Mouse (Mus musculus): ENCODE results near the gene Kif12. TPM values are rescaled to one million over a fixed set of nuclear protein-coding genes. Genes with fewer than 3 reads are reported as not detected.

Kif12 gene
- polyA plus RNA-seq, 1 experiment from 2014 or later, result 31.6 TPM

Other genes starting within 250 kb of the Kif12 start
- 17.0 and 21.2 TPM in 2 replicates for gene Zfp618, start 206.6 kb downstream of the Kif12 start, polyA plus RNA-seq (2015; fragmentation: Nextera tagmentation; extraction: Ambion mirVana)
- gene Ambp, start 17.3 kb downstream of the Kif12 start, polyA plus RNA-seq (2015; fragmentation: Nextera tagmentation; extraction: Ambion mirVana), result 156 and 167 TPM in 2 replicates
- 17.4 and 18.6 TPM in 2 replicates for gene Col27a1, start 41.9 kb upstream of the Kif12 start, polyA plus RNA-seq (2015; fragmentation: Nextera tagmentation; extraction: Ambion mirVana)
- gene Orm1, start 172.4 kb upstream of the Kif12 start, polyA plus RNA-seq (2015; fragmentation: Nextera tagmentation; extraction: Ambion mirVana), result 0.18 TPM in 1 of 2 replicates, not detected in the other
- not detected in 2 replicates for gene Orm3, start 184.0 kb upstream of the Kif12 start, polyA plus RNA-seq (2015; fragmentation: Nextera tagmentation; extraction: Ambion mirVana)
- not detected in 2 replicates for gene Orm2, start 190.3 kb upstream of the Kif12 start, polyA plus RNA-seq (2015; fragmentation: Nextera tagmentation; extraction: Ambion mirVana)
- gene Akna, start 231.2 kb upstream of the Kif12 start, polyA plus RNA-seq (2015; fragmentation: Nextera tagmentation; extraction: Ambion mirVana), result 6.7 and 7.0 TPM in 2 replicates